Mouse (Mus musculus) adrenal gland, postnatal 4 days (tissue): Measurements from ENCODE around the gene Dock4. TPM values are rescaled to one million over a fixed set of nuclear protein-coding genes. Genes with fewer than 3 reads are reported as not detected.
"Not testable (repeated sequence)": the region's sequence is repeated elsewhere in the genome, so short reads cannot be mapped to it uniquely, and the experiment has no call there.

ENCODE experiments used
- DNase-seq, 2 experiments: peaks; one replicate each; pipeline ENCODE4 v3.0.0; 2021 to 2022; ENCODE audit warnings: low spot score in 2 of 2, mixed read lengths in 2 of 2
- total RNA-seq, 2 experiments: library from RNA; stranded (reverse); gene quantifications; 2 replicates each; pipeline ENCODE4 v1.2.3; 2021

The Dock4 gene
- total RNA-seq, 2 experiments from 2014 or later: 26.5 to 29.6 TPM

DNA sequence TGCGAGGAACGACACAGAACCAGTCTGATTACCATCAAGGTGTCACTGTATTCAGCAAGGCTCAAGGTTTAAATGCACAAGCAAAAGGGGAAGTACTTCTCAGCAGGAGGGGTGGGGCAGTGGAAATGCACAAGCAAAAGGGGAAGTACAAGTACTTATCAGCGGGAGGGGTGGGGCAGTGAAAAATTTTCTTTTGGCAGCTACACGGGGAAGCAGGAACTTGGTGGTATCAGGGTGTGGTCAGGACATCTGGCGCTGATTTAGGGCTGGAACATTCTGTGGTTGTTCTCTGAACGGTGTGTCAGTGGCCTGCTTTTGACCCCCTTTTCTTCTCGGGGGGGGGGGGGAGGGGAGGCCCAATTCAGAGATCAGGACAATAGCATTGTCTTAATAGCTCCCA is 413.0 kb downstream of the Dock4 start:
- not testable (repeated sequence) for DNase-seq

GRCm38 (mm10) chr12:40870387-40870786 is 424.6 kb downstream of the Dock4 start:
- no peak for DNase-seq

GRCm38 (mm10) chr12:40872716-40873115 is 427.0 kb downstream of the Dock4 start:
- DNase-seq: no peak

- not testable (repeated sequence) for DNase-seq
Observed at GRCm38 (mm10) chr12:40873267-40873666, 427.5 kb downstream of the Dock4 start.

- DNase-seq: no peak
Observed at GRCm38 (mm10) chr12:40884976-40885375, 439.2 kb downstream of the Dock4 start.

DNA sequence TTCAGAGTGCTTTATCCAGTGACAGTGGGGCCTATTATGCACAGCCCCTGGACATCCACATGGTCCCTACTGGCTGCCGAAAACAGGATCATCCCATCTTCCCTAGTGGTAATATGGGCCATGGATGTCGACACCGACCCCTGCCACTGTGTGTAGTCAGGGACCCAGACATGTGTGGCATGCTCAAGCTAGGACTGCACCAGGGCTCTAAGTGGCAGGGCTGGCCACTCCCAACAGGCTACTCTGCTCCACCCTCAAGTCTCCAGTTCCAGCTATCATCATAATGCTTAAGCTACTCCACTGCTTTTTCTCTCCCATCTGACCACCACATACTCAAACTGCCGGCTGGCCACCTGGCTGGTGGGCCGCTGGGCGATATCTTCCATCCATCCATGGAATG is 439.6 kb downstream of the Dock4 start:
- DNase-seq: no peak

DNA sequence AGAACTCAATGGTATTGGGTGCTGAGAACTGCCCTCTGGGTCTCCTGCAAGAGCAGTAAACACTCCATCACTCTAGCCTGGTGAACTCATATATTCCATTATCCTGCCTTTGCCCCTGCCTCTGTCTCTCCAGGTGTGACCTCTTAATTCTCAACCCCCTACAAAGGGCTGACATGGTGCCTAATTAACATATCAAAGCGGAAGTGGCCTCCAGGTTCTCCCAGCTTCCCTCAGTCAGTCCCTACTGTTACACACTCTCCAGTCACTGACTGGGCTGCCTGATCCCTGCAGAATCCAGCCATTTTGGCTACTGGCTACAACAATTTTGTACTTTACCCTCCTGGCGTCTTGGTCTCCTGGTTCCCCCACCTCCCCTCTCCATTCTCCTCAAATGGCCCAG is 441.7 kb downstream of the Dock4 start:
- no peak for DNase-seq

- DNase-seq: no peak
Observed at GRCm38 (mm10) chr12:40888261-40888791, 442.6 kb downstream of the Dock4 start.

- DNase-seq: no peak
Observed at GRCm38 (mm10) chr12:40888829-40889228, 443.1 kb downstream of the Dock4 start.

- no peak for DNase-seq
Observed at GRCm38 (mm10) chr12:40889534-40889933, 443.8 kb downstream of the Dock4 start.

GRCm38 (mm10) chr12:40891168-40891567 is 445.4 kb downstream of the Dock4 start:
- no peak for DNase-seq

DNA sequence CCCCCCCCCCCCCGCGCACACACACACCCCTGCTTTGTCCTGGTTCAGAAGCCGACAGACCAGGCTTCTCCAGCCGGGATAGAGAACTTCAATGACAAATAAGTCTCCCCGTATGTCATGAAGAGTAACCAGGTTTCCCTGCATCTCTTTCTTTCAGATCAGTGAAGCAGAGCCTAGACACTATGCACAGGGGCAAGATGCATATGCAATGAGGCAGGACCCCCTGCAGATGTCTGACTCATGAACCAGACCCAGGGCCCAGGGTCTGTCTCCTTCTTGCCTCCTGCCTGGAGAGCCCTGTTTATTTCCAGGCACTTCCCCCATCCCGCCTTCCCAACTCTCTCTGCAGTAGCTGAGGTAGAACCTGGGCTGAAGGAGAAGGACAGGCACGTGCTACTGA is 448.0 kb downstream of the Dock4 start:
- no peak for DNase-seq

DNA sequence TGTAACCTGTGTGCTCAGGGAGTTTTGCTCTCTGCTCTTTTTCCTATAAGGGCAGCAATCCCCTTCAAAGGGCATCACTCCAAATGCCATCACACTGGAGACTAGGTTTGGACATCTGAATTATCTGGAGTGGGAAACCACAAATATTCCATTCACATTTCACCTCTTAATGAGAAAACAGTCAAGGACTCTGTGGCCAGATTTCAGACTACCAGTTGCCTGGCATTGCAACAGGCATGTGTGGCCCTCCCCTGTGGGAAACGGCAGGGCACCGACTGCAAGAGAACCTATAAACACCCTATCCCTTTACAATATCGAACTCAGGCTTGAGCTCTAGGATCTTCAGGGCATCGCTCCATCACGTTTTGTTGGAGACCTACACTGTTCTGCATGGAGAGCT is 448.9 kb downstream of the Dock4 start:
- no peak for DNase-seq

Other genes starting within 250 kb of the Dock4 start
- gene Lsmem1, start 246.5 kb upstream of the Dock4 start, total RNA-seq: 1 to 10 TPM in 1 of 2 experiments, under 1 TPM in 1; 0.53 to 1.0 TPM
- 100 to 1,000 TPM; 169 to 176 TPM for gene Ifrd1, start 197.4 kb upstream of the Dock4 start, total RNA-seq
- gene Zfp277, start 50 bp upstream of the Dock4 start, total RNA-seq: 10 to 100 TPM; 27.6 to 32.3 TPM